Mouse (Mus musculus) forebrain, postnatal 0 days (tissue): ENCODE measurements around the gene Rgs12. TPM values are rescaled to one million over a fixed set of nuclear protein-coding genes. Genes with fewer than 3 reads are reported as not detected.

Source experiments
- ATAC-seq: fragments of 200-750 bp; cut with Nextera tagmentation; 2 replicates; pipeline ENCODE4 v1.8.0; 2017; ENCODE audit warnings: mild to moderate bottlenecking, moderate library complexity
- DNase-seq: peaks from one replicate; pipeline ENCODE4 v3.0.0-alpha.2; 2015
- H3K27ac ChIP-seq: fragments of 300-500 bp; sonication (generic); 2 replicates; pipeline ENCODE4 v1.5.1; 2014; ENCODE audit warnings: low read depth, mild to moderate bottlenecking, antibody characterized with exemption, low read length, moderate library complexity, mixed read lengths
- H3K27me3 ChIP-seq: fragments of 300-500 bp; sonication (generic); 2 replicates; pipeline ENCODE4 v1.6.1; 2014; ENCODE audit warnings: mild to moderate bottlenecking, low read length, mixed read lengths; ENCODE audit not compliant: insufficient read depth
- H3K36me3 ChIP-seq: fragments of 300-500 bp; sonication (generic); 2 replicates; pipeline ENCODE4 v1.6.1; 2014; ENCODE audit warnings: mild to moderate bottlenecking, moderate library complexity; ENCODE audit not compliant: insufficient read depth
- H3K4me1 ChIP-seq: fragments of 300-500 bp; sonication (generic); 2 replicates; pipeline ENCODE4 v1.6.1; 2014; ENCODE audit warnings: antibody characterized with exemption; ENCODE audit not compliant: insufficient read depth
- H3K4me2 ChIP-seq: fragments of 300-500 bp; sonication (generic); 2 replicates; pipeline ENCODE4 v1.6.1; 2014; ENCODE audit warnings: low read depth, mild to moderate bottlenecking, moderate library complexity
- H3K4me3 ChIP-seq: fragments of 300-500 bp; sonication (generic); 2 replicates; pipeline ENCODE4 v1.5.1; 2014; ENCODE audit warnings: low read depth, low read length, mixed read lengths
- H3K9ac ChIP-seq: fragments of 300-500 bp; sonication (generic); 2 replicates; pipeline ENCODE4 v1.6.1; 2014; ENCODE audit warnings: mild to moderate bottlenecking
- H3K9me3 ChIP-seq: fragments of 300-500 bp; sonication (generic); 2 replicates; pipeline ENCODE4 v1.6.1; 2016; ENCODE audit warnings: low read length
- CTCF ChIP-seq: sonication (generic); IDR thresholded peaks from 2 replicates; pipeline ENCODE4 v1.5.1; 2016; ENCODE audit warnings: antibody characterized with exemption, control low read depth, low read depth
- WGBS: fragments of 180-500 bp; shearing (Covaris S2); extraction: QIAGEN DNeasy Blood & Tissue Kit; methylation state at CpG from one replicate; pipeline ENCODE4 v1.1.7; 2014; 5-methylcytosine and 5-hydroxymethylcytosine counted together
- polyA plus RNA-seq: library from polyadenylated mRNA; unstranded; fragments of >200 nt; fragmentation: Nextera tagmentation; extraction: Ambion mirVana; gene quantifications from 2 replicates; pipeline ENCODE4 v1.2.1, GENCODE M21; 2015
- total RNA-seq: library from RNA; depleted of rRNA; stranded (reverse); fragments of >200 nt; gene quantifications from 2 replicates; pipeline ENCODE4 v1.2.3, GENCODE M21; 2014; rRNA removed

Gene Rgs12
- total RNA-seq (60.0 and 73.8 TPM in 2 replicates), polyA plus RNA-seq (32.3 and 34.5 TPM in 2 replicates)

DNA sequence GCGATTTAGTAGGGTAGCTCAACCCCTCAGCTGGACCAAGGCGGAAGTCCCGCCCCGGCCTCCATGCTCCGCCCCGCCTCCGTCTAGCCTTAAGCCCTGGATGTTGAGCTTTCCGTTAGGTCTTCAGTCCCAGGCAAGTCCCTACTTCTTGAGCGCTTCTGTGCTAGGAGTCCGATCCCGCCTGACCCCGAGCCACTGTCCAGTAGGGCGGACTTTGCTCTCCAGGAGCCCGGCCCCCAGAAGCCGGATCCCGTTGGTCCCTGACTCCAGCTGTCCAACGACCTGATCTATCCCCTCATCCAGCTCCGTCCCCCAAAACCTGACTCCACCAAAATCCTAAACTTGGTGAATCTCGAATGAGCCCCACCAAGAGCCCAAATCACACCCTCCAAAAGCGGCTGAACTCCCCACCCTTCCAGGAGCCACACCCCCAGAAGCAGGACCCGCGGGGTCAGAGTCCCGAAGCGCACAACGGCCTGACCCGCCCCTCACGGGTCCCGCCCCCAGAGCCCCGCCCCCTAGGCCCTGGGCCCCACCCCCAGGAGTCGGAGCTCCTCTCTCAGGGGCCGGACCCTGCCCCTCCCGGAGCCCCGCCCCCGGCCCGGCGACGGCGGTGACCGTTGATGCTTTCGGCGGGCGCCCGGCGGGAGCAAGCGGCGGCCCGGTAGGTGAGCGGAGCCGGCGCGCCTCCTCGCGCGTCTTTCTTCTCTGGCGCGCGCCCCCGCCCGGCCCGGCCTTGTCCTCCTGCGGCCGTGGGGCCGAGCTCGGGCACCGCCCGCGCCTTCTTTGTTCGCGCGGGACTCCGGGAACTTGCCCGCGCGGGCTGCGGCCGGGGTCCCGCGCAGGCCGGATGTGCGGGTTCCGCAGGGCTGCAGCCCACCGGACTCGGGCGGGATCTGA is at the start of gene Rgs12:
Gene Rgs12, plus strand, starts transcription at position 585 of the 900 bp plus-strand sequence.
- Histone ChIP-seq H3K36me3 (no peaks in the 10 kb centered on the region), H3K27me3 (no peaks in the 10 kb centered on the region), H3K27ac (peak within 1 kb of the TSS; percentile 78), H3K4me3 (peak within 1 kb of the TSS; percentile 77), H3K4me2 (peak within 1 kb of the TSS; percentile 87), H3K9ac (peak within 1 kb of the TSS; percentile 83), H3K4me1 (peaks cover 11% of the 10 kb centered on the region), H3K9me3 (no peaks in the 10 kb centered on the region)
- DNase-seq (peak; percentile 71), ATAC-seq (peak; percentile 86)
- TF ChIP-seq CTCF = no peak
- WGBS = under 1% methylated on average over 72 of the region's 84 CpGs

- H3K9me3 ChIP-seq = no peaks in the 10 kb centered on the region
- H3K36me3 ChIP-seq = peaks cover 83% of the 10 kb centered on the region
- H3K9ac ChIP-seq = no peak overlapping the region
- H3K4me2 ChIP-seq = no peak overlapping the region
- no peaks in the 10 kb centered on the region for H3K4me1 ChIP-seq
- no peak for TF ChIP-seq CTCF
- DNase-seq (no peak), ATAC-seq (peak; percentile 64)
- 95% methylated on average over 6 of the region's 6 CpGs for WGBS
- no peak overlapping the region for H3K27ac ChIP-seq
- H3K27me3 ChIP-seq = no peaks in the 10 kb centered on the region
- no peak overlapping the region for H3K4me3 ChIP-seq
These were observed 49.3 kb upstream of the Rgs12 start for GRCm38 (mm10) chr5:34899787-34900469.

DNA sequence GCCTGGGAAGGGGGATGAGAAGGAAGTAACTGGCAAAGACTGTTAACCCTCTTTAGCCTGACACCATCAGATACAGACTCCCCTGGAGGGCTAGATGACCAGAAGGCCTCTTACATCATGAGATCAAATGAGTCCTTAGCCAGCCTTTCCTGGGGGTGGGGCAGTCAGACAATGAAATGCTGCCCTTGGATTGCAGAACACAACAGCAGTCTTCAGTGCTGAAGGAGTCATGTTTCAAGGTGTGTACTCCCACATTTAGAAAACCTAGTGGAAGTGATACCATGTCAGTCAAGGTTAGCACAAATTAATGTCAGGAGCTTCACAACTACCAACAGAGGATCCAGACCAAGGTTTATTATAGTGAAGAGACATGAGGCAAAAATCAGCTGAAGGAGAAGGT is 46.9 kb upstream of the Rgs12 start:
- Histone ChIP-seq H3K9me3 (no peaks in the 10 kb centered on the region), H3K27me3 (no peaks in the 10 kb centered on the region), H3K4me1 (no peaks in the 10 kb centered on the region), H3K4me3 (no peak overlapping the region), H3K9ac (no peak overlapping the region), H3K4me2 (no peak overlapping the region), H3K27ac (no peak overlapping the region), H3K36me3 (peaks cover 85% of the 10 kb centered on the region)
- ATAC-seq (no peak), DNase-seq (no peak)
- no peak for TF ChIP-seq CTCF

DNA sequence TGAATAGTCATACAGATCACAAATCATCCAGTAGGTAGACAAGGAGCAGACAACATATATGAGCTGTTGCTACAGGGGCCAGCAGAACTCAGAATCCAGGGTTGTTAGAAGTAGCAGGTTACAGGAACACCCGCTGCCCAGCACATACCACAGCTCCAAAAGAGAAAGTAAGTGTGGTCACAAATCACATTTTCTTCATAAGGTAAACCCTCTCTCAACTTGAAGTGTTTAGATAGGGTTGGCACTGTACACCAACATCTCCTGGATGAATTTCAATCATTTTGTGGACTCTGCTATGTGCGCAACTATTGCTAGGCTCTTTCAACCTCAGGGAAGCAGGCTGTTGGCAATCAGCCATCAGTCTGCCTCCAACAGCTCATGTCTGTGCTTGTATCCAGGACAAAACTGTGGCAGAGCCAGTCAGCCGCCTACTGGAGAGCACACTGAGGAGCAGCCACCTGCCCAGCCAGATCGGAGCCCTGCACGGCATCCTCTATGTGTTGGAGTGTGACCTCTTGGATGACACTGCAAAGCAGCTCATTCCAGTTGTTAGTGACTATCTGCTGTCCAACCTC is 46.3 kb upstream of the Rgs12 start:
- no peaks in the 10 kb centered on the region for H3K27me3 ChIP-seq
- no peak overlapping the region for H3K4me3 ChIP-seq
- no peaks in the 10 kb centered on the region for H3K4me1 ChIP-seq
- no peak overlapping the region for H3K9ac ChIP-seq
- no peak overlapping the region for H3K27ac ChIP-seq
- DNase-seq (peak; percentile 52), ATAC-seq (peak; percentile 43; the same call in 1 of the 2 replicates)
- no peak overlapping the region for H3K4me2 ChIP-seq
- H3K36me3 ChIP-seq = peaks cover 85% of the 10 kb centered on the region
- 48% methylated on average over 5 of the region's 5 CpGs for WGBS
- H3K9me3 ChIP-seq = no peaks in the 10 kb centered on the region
- peak; percentile 47 for TF ChIP-seq CTCF

DNA sequence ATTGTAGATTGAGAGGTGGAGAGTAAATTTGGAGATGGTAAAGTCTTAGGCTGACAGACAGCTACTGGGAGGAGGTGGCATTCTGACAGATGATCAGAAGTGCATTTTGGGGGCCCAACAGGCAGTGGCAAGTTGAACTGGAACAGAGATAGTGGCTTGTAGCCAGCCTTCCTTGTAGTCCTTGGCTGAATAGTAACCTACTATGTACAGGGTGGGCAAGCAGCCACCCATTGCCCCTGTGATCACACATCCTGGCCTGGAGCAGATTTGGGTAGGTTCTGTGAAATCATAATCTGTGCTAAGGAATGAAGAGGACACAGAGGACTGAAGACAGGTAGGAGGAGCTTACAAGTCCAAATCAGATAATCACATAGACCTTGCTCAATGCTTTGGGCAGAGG is 44.8 kb upstream of the Rgs12 start:
- no peak overlapping the region for H3K27ac ChIP-seq
- TF ChIP-seq CTCF = no peak
- H3K36me3 ChIP-seq = peaks cover 88% of the 10 kb centered on the region
- ATAC-seq (no peak), DNase-seq (no peak)
- no peaks in the 10 kb centered on the region for H3K4me1 ChIP-seq
- H3K27me3 ChIP-seq = no peaks in the 10 kb centered on the region
- H3K4me3 ChIP-seq = no peak overlapping the region
- H3K9ac ChIP-seq = no peak overlapping the region
- no peaks in the 10 kb centered on the region for H3K9me3 ChIP-seq
- no peak overlapping the region for H3K4me2 ChIP-seq

- TF ChIP-seq CTCF = no peak
- Histone ChIP-seq H3K4me3 (no peak overlapping the region), H3K4me2 (no peak overlapping the region), H3K36me3 (peaks cover 69% of the 10 kb centered on the region), H3K27me3 (no peaks in the 10 kb centered on the region), H3K9me3 (no peaks in the 10 kb centered on the region), H3K9ac (no peak overlapping the region), H3K4me1 (no peaks in the 10 kb centered on the region), H3K27ac (no peak overlapping the region)
- DNase-seq (no peak), ATAC-seq (no peak)
- 98% methylated on average over 4 of the region's 4 CpGs for WGBS
These were observed 42.0 kb upstream of the Rgs12 start for GRCm38 (mm10) chr5:34907230-34907629.
